Mouse (Mus musculus) hindbrain, embryonic 12.5 days (tissue): ENCODE measurements around the gene Sox5. TPM values are rescaled to one million over a fixed set of nuclear protein-coding genes. Genes with fewer than 3 reads are reported as not detected.

ENCODE experiments used
- ATAC-seq: fragments of 200-750 bp; cut with Nextera tagmentation; 2 replicates; pipeline ENCODE4 v1.8.0; 2017; ENCODE audit warnings: moderate TSS enrichment; ENCODE audit not compliant: low FRiP score
- H3K27ac ChIP-seq: fragments of 300-500 bp; sonication (generic); 2 replicates; pipeline ENCODE4 v1.5.1; 2016; ENCODE audit warnings: mild to moderate bottlenecking
- H3K27me3 ChIP-seq: fragments of 300-500 bp; sonication (generic); 2 replicates; pipeline ENCODE4 v1.6.1; 2016; ENCODE audit warnings: mild to moderate bottlenecking
- H3K36me3 ChIP-seq: fragments of 300-500 bp; sonication (generic); 2 replicates; pipeline ENCODE4 v1.6.1; 2016; ENCODE audit warnings: mild to moderate bottlenecking
- H3K4me1 ChIP-seq: fragments of 300-500 bp; sonication (generic); 2 replicates; pipeline ENCODE4 v1.6.1; 2016
- H3K4me2 ChIP-seq: fragments of 300-500 bp; sonication (generic); replicated peaks from 2 replicates; pipeline ENCODE4 v1.6.1; 2016; ENCODE audit warnings: mild to moderate bottlenecking
- H3K4me3 ChIP-seq: fragments of 300-500 bp; sonication (generic); 2 replicates; pipeline ENCODE4 v1.5.1; 2016; ENCODE audit warnings: mild to moderate bottlenecking
- H3K9ac ChIP-seq: fragments of 300-500 bp; sonication (generic); 2 replicates; pipeline ENCODE4 v1.6.1; 2016; ENCODE audit warnings: mild to moderate bottlenecking, moderate library complexity
- H3K9me3 ChIP-seq: fragments of 300-500 bp; sonication (generic); replicated peaks from 2 replicates; pipeline ENCODE4 v1.6.1; 2016; ENCODE audit warnings: mild to moderate bottlenecking
- WGBS: fragments of 180-500 bp; shearing (Covaris S2); methylation state at CpG from one replicate; pipeline ENCODE4 v1.1.7; 2016; 5-methylcytosine and 5-hydroxymethylcytosine counted together
- polyA plus RNA-seq: library from polyadenylated mRNA; unstranded; fragments of >200 nt; fragmentation: Nextera tagmentation; extraction: Ambion mirVana; gene quantifications from 2 replicates; pipeline ENCODE4 v1.2.1, GENCODE M21; 2016

Gene Sox5
- polyA plus RNA-seq, 1 experiment from 2014 or later = 49.1 TPM

DNA sequence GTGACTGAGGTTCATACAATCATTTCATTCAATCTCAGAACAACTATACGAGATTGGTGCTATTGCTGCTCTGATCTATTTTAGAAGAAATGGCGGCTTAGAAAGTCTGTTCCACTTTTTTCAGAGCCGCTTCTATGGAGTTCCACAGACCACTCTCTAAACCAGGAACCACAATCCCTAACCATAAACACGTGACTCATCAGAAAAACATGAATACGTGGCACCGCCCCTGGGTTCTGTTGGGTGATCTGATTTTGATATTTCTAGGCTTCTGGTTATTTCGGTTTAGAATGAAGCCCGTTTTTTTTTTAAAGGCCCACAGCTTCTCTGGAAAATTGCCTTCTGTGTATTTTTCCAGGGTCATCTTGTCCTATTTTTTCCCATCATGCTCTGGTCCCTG lies 720.0 kb downstream of the Sox5 start:
- H3K36me3 ChIP-seq = no peaks in the 10 kb centered on the region

DNA sequence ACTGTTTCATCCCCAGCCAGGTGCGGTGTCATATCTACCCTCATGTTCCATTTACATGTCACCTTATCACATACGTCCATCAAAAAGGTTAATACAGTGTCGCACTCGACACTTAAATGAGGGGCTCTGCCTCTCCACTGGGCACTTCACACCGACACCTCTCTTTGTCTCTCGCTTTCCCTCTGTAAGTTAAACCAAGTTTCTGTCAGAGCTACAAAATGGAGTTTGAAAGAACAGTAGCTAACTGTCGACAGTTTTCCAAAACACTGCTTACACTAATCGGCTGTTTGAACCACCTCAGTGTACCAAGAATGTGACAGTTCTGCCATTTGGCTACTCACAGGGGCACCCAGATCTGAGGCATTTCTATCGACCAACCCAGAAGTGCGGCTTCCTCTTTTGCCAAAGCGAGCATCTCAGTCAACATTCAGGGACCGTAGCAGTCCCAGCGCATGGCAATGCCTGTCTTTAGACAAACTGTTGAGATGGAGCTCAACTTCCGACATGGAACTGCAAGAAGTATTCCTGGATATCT lies 724.6 kb downstream of the Sox5 start:
- ATAC-seq = no peak
- no peak overlapping the region for H3K9ac ChIP-seq
- 80% methylated on average over 14 of the region's 14 CpGs for WGBS
- no peak overlapping the region for H3K4me2 ChIP-seq
- H3K36me3 ChIP-seq = no peaks in the 10 kb centered on the region
- H3K4me1 ChIP-seq = peaks cover 14% of the 10 kb centered on the region
- H3K27ac ChIP-seq = peak overlapping the region; percentile 78
- no peak overlapping the region for H3K4me3 ChIP-seq
- H3K9me3 ChIP-seq = no peaks in the 10 kb centered on the region
- no peaks in the 10 kb centered on the region for H3K27me3 ChIP-seq

More for the DNA sequence above, 720.0 kb downstream of the Sox5 start:
- ATAC-seq = no peak
- WGBS = 94% methylated on average over 8 of the region's 8 CpGs
- Histone ChIP-seq H3K27ac (no peak overlapping the region), H3K4me2 (no peak overlapping the region), H3K9me3 (no peaks in the 10 kb centered on the region), H3K4me1 (no peaks in the 10 kb centered on the region), H3K4me3 (no peak overlapping the region), H3K27me3 (no peaks in the 10 kb centered on the region), H3K9ac (no peak overlapping the region)

DNA sequence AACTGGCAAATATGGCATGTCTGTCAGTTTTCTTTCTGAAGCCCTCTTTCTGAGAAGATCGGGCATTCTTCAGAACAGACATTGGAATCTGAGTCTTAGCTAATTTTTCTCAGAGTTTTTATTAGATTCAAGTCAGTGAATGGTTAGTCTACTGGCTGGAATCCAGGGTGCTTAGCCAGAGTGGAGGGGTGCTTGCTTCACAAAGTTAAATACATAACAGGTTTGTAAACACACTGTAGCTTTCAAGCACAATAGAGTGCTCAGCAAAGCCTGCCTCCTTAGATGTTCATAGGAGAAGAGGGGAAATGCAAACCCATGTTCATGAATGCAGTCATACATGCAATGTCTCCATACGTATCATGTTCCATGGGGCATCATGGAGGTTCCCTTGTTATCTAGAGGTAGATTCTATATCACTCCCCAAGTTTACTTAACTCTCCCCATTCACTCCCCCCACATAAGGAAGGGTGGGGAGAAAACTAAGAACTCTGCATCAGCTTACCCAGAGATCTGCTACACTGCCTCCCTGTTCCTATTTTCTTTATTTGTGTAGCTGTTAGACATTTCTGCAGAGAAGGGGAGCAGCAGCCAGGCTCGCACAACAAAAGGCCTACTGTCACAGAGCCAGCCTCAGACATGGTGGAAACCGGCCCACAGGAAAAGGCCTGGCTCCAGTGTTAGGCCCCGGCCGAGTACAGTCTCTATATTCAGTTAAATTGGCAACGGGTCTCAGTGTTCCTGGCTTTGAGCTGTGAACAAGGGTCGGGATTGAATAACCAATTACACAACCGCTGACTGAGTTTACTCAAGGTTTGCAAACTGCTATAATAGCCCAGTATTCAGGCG lies 725.3 kb downstream of the Sox5 start:
- H3K27me3 ChIP-seq = no peaks in the 10 kb centered on the region
- H3K4me3 ChIP-seq = no peak overlapping the region
- peaks cover 14% of the 10 kb centered on the region for H3K4me1 ChIP-seq
- WGBS = 46% methylated on average over 10 of the region's 10 CpGs
- H3K27ac ChIP-seq = peak overlapping the region; percentile 78
- ATAC-seq = peak; percentile 72
- no peak overlapping the region for H3K4me2 ChIP-seq
- no peak overlapping the region for H3K9ac ChIP-seq
- H3K9me3 ChIP-seq = no peaks in the 10 kb centered on the region
- H3K36me3 ChIP-seq = no peaks in the 10 kb centered on the region

DNA sequence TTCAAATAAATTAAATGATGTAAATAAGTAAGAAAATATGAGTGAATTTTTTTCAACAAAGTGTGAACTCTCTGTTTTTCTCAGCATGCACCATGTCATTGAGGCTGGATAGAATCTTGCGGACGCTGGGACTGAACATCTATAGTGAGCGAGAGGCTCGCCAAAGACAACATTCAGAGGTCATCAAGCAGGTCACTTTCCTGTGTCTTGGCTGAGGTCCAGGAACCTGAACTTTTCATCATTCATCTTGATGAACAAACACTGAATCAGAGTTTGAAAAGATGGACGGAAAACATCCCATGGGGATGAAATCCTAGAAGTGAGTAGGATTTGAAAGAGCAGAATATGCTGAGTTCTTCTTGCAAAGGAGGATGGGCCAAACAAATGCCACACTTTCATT lies 729.3 kb downstream of the Sox5 start:
- no peak overlapping the region for H3K4me2 ChIP-seq
- no peak overlapping the region for H3K9ac ChIP-seq
- 46% methylated on average over 5 of the region's 5 CpGs for WGBS
- H3K27ac ChIP-seq = no peak overlapping the region
- no peak for ATAC-seq
- H3K4me1 ChIP-seq = peaks cover 14% of the 10 kb centered on the region
- H3K9me3 ChIP-seq = no peaks in the 10 kb centered on the region
- no peaks in the 10 kb centered on the region for H3K36me3 ChIP-seq
- no peaks in the 10 kb centered on the region for H3K27me3 ChIP-seq
- H3K4me3 ChIP-seq = no peak overlapping the region

DNA sequence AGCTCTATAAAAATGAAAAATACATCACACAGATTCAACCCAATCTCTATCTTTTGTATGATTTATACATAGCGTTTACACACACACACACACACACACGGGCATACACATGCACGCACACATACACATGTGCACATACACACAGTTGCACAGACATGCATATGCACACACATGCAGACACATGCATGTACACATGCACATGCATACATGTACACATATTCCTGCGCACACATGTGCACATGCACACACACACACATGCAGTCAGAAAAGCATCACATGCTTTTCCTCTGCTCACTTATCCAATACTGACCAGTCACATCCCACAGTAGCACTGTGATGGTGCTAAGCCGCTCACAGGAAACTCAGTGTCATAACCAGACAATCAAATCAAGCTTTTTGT lies 730.5 kb downstream of the Sox5 start:
- no peaks in the 10 kb centered on the region for H3K9me3 ChIP-seq
- no peak overlapping the region for H3K4me3 ChIP-seq
- no peak overlapping the region for H3K27ac ChIP-seq
- H3K27me3 ChIP-seq = no peaks in the 10 kb centered on the region
- 96% methylated on average over 5 of the region's 5 CpGs for WGBS
- H3K9ac ChIP-seq = no peak overlapping the region
- no peak overlapping the region for H3K4me2 ChIP-seq
- no peaks in the 10 kb centered on the region for H3K36me3 ChIP-seq
- no peak for ATAC-seq
- peaks cover 10% of the 10 kb centered on the region for H3K4me1 ChIP-seq

DNA sequence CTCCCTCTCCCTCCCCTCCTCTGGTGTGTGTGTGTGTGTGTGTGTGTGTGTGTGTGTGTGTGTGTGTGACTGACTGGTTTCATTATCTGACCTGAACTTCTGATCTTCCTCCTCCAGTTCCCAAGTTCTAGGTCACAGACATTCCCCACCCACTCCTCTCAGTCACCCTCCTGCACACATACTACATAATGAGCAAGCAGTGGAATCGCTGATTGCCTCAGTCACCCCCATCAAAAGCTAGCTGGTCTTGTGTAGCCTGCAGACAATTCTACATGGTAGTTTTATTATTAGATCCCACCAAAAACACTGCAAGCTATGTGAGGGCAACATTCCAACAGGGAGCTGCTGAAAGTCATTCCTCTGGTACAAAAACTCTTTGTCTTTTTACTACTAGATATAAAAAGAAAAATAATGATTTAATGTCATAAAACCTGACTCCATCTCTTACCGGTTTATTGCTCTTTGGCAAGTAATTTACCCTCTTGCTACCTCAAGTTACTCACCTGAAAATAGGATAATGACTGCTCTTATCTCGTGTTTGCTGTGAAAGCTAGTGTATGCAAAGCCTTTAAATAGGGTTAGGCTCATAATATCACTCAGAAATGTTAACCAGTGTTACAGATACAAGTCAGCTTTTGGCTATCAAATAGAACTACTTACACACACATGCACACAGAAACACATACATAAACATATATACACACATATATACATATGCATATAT lies 733.4 kb downstream of the Sox5 start:
- Histone ChIP-seq H3K36me3 (no peaks in the 10 kb centered on the region), H3K9ac (no peak overlapping the region), H3K9me3 (no peaks in the 10 kb centered on the region), H3K4me3 (no peak overlapping the region), H3K27me3 (no peaks in the 10 kb centered on the region), H3K27ac (no peak overlapping the region), H3K4me2 (no peak overlapping the region), H3K4me1 (peaks cover 13% of the 10 kb centered on the region)
- no peak for ATAC-seq
- 87% methylated on average over 3 of the region's 3 CpGs for WGBS

DNA sequence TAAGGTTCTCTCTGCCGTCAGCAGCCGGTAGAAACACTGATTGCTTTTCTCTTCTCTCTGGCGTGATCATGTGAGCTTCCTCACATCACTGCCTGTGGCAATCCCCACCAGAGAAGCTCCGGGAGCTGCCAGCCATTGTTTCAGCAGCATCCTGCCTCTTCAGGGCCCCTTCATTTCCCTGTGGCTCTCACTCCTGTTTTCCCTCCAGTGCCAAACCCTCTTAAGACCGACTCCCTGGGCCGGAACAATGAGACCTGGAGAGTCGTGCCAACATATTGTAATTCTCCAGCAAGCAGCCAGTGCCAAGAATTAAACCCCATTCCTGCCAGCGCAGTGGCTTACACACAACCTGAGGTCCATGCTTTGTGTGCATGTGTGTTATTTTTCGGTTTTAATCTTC lies 736.3 kb downstream of the Sox5 start:
- 38% methylated on average over 9 of the region's 9 CpGs for WGBS
- Histone ChIP-seq H3K36me3 (no peaks in the 10 kb centered on the region), H3K9me3 (no peaks in the 10 kb centered on the region), H3K27ac (peak overlapping the region; percentile 35; the same call in 1 of the 2 replicates), H3K4me2 (no peak overlapping the region), H3K27me3 (no peaks in the 10 kb centered on the region), H3K9ac (0 out of 2 replicates have a peak overlapping the region, but pooled peaks have one; percentile 39), H3K4me3 (no peak overlapping the region), H3K4me1 (peaks cover 29% of the 10 kb centered on the region)
- peak; percentile 30; the same call in 1 of the 2 replicates for ATAC-seq

DNA sequence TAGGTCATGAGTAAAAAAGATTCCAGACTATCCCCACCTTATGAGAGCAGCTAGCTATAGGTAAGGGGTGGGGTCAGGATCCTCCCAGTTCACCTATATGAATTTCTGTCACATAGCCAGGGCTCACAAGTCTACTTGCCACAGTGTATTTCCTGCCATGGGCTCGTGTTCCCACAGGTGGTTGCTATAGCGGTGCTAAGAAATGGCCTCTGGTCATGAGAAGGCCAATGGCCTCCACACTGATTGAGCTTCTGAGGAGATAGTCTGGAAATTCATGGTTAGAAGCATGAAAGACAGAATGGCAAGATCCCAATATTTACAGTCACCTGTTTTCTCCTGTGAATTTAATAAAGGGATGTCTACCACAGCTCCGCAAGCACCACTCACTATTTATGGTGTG lies 737.4 kb downstream of the Sox5 start:
- Histone ChIP-seq H3K9me3 (no peaks in the 10 kb centered on the region), H3K4me1 (peaks cover 35% of the 10 kb centered on the region), H3K27me3 (no peaks in the 10 kb centered on the region), H3K4me3 (no peak overlapping the region), H3K36me3 (no peaks in the 10 kb centered on the region), H3K27ac (no peak overlapping the region), H3K4me2 (no peak overlapping the region), H3K9ac (no peak overlapping the region)
- 90% methylated on average over 3 of the region's 3 CpGs for WGBS
- no peak for ATAC-seq

DNA sequence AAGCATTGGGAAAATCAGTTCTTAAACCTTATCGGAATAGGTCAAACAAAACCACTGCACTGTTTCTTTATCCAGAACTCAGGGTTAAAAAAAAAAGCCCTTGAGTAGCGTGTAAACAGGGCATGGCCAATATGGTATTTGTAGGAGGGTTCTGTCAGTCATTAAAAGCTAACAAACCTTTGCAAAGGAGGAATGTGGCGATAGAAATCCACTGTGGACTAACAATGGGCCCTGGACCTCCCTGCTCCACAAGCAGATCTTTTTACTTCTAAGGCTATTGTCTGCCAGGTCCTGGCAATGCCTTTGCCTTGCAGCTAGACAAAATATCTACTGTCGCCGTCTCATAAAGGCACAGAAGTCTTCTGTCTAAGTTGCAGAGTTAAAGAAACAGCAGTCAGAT lies 738.8 kb downstream of the Sox5 start:
- H3K9me3 ChIP-seq = no peaks in the 10 kb centered on the region
- peaks cover 42% of the 10 kb centered on the region for H3K4me1 ChIP-seq
- no peaks in the 10 kb centered on the region for H3K36me3 ChIP-seq
- ATAC-seq = no peak
- H3K9ac ChIP-seq = no peak overlapping the region
- WGBS = 16% methylated on average over 5 of the region's 5 CpGs
- no peak overlapping the region for H3K4me2 ChIP-seq
- no peak overlapping the region for H3K4me3 ChIP-seq
- peak overlapping the region; percentile 68 for H3K27ac ChIP-seq
- H3K27me3 ChIP-seq = no peaks in the 10 kb centered on the region

DNA sequence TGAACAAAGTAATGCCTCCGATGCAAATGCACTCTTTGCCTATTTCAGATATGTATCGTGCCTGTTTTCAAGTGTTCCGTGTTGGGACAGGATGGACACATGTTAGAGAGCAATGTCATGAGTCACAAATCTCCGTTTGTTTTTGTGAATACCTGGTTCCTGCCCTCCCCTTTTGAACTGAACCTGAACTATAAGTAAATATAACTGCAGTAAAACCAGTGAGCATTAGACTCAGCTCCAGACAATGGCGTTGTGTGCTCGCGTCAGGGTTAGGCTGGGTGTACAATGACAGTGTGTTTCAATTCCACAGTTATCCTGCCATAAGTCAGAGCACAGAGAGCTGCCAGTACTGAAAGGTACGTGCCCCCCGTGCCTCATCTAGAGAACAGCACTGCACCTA lies 739.8 kb downstream of the Sox5 start:
- Histone ChIP-seq H3K9me3 (no peaks in the 10 kb centered on the region), H3K36me3 (no peaks in the 10 kb centered on the region), H3K27me3 (no peaks in the 10 kb centered on the region), H3K4me3 (no peak overlapping the region), H3K4me1 (peaks cover 42% of the 10 kb centered on the region), H3K9ac (no peak overlapping the region), H3K27ac (peak overlapping the region; percentile 55; the same call in 1 of the 2 replicates), H3K4me2 (no peak overlapping the region)
- WGBS = 59% methylated on average over 9 of the region's 9 CpGs
- ATAC-seq = no peak

DNA sequence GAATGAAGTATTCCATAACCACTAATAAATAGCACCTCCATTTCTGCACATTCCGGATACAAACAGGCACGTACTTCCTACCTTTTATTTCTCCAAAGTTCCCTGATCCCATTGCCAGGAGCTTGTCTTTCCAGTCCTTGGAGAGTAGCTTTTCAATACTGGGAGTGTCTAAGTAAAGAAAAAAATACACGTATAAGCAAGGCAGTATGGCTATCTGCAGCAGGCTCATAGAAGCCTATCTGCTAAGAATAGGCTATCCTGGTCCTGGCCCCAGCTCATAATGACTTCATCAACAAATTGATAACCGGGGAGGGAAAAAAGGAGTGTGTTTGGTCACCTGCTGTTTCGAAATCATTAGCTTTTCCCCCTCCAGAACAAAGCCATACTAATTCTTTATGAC lies 740.6 kb downstream of the Sox5 start:
- Histone ChIP-seq H3K27ac (0 out of 2 replicates have a peak overlapping the region, but pooled peaks have one; percentile 1), H3K4me3 (no peak overlapping the region), H3K9me3 (no peaks in the 10 kb centered on the region), H3K4me1 (peaks cover 42% of the 10 kb centered on the region), H3K9ac (no peak overlapping the region), H3K4me2 (no peak overlapping the region), H3K36me3 (no peaks in the 10 kb centered on the region), H3K27me3 (no peaks in the 10 kb centered on the region)
- ATAC-seq = no peak
- 57% methylated on average over 5 of the region's 5 CpGs for WGBS

DNA sequence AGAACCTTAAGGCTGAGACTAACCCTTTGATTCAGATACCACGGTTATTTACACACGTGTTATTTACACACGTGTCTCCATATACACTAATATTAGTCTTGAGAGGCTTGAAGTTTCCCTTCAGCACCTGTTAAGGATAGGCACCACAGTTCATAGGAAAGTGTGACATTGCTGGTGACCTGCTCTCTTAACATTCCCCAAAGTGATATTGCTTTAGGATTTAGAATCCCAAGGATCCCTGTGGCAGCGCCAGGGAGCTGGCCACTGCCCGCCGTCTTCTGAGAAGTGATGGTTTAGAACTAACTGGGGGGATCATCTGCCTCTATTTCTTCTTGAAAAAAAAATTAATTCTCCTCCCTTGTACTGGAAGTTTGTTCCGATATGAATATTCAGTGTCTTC lies 741.4 kb downstream of the Sox5 start:
- no peaks in the 10 kb centered on the region for H3K9me3 ChIP-seq
- H3K4me1 ChIP-seq = peaks cover 37% of the 10 kb centered on the region
- ATAC-seq = no peak
- no peak overlapping the region for H3K27ac ChIP-seq
- no peaks in the 10 kb centered on the region for H3K27me3 ChIP-seq
- H3K4me2 ChIP-seq = no peak overlapping the region
- WGBS = 96% methylated on average over 7 of the region's 7 CpGs
- no peaks in the 10 kb centered on the region for H3K36me3 ChIP-seq
- no peak overlapping the region for H3K4me3 ChIP-seq
- no peak overlapping the region for H3K9ac ChIP-seq
